Mouse (Mus musculus) stomach, embryonic 16.5 days (tissue): ENCODE measurements around the gene Rbm4. TPM values are rescaled to one million over a fixed set of nuclear protein-coding genes. Genes with fewer than 3 reads are reported as not detected.

Experiments used
- ATAC-seq: fragments of 200-750 bp; cut with Nextera tagmentation; 2 replicates; pipeline ENCODE4 v1.8.0; 2017; ENCODE audit warnings: moderate number of reproducible peaks, moderate TSS enrichment; ENCODE audit not compliant: insufficient read depth, low FRiP score
- H3K27ac ChIP-seq: fragments of 300-500 bp; sonication (generic); 2 replicates; pipeline ENCODE4 v1.5.1; 2014; ENCODE audit warnings: low read length
- H3K27me3 ChIP-seq: fragments of 300-500 bp; sonication (generic); 2 replicates; pipeline ENCODE4 v1.6.1; 2014; ENCODE audit warnings: low read length, control low read depth, mixed read lengths; ENCODE audit not compliant: control insufficient read depth, insufficient read depth
- H3K36me3 ChIP-seq: fragments of 300-500 bp; sonication (generic); 2 replicates; pipeline ENCODE4 v1.6.1; 2014; ENCODE audit warnings: low read length; ENCODE audit not compliant: control insufficient read depth, insufficient read depth
- H3K4me1 ChIP-seq: fragments of 300-500 bp; sonication (generic); 2 replicates; pipeline ENCODE4 v1.6.1; 2014; ENCODE audit warnings: low read length, control low read depth, mixed read lengths; ENCODE audit not compliant: control insufficient read depth, insufficient read depth
- H3K4me2 ChIP-seq: fragments of 300-500 bp; sonication (generic); 2 replicates; pipeline ENCODE4 v1.6.1; 2014; ENCODE audit warnings: low read depth, low read length, mixed read lengths
- H3K4me3 ChIP-seq: fragments of 300-500 bp; sonication (generic); replicated peaks from 2 replicates; pipeline ENCODE4 v1.5.1; 2014; ENCODE audit warnings: mild to moderate bottlenecking, low read length
- H3K9ac ChIP-seq: fragments of 300-500 bp; sonication (generic); 2 replicates; pipeline ENCODE4 v1.6.1; 2014; ENCODE audit warnings: low read length
- H3K9me3 ChIP-seq: fragments of 300-500 bp; sonication (generic); replicated peaks from 2 replicates; pipeline ENCODE4 v1.6.1; 2016; ENCODE audit warnings: low read length, control low read depth; ENCODE audit not compliant: control insufficient read depth
- WGBS: fragments of 180-500 bp; shearing (Covaris S2); extraction: QIAGEN DNeasy Blood & Tissue Kit; methylation state at CpG from one replicate; pipeline ENCODE4 v1.1.7; 2014; 5-methylcytosine and 5-hydroxymethylcytosine counted together
- polyA plus RNA-seq: library from polyadenylated mRNA; unstranded; fragments of >200 nt; fragmentation: Nextera tagmentation; extraction: Ambion mirVana; gene quantifications from 2 replicates; pipeline ENCODE4 v1.2.1, GENCODE M21; 2015

Gene Rbm4
- 47.4 and 47.5 TPM in 2 replicates for polyA plus RNA-seq

DNA sequence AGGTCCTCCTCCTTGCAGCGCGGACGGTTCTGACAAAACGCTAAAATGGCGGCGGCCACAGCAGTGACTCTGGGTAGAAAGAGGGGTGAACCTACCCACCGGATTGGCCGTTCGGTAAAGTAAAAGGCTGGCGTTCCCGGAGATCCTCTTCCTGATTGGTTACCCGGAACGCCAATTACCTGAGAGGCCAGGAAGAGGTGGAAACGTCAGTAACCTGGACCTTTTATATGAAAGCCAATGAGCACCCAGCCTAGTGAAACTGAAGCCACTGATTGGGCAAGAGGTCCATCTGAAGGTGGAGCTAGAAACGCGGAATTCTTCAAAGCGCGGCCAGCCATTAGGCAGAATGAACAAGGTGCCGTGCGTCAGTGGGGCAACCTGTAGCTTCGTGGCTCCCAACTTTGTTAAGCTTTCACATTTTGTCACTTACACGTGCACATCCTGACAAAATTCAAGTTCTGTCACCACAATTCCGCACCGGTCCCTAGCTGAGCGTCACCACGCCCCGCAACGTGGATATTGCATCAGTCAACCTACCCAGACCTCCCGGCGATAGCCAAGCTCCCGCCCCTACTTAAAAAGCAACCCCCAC, at the start of gene Rbm4:
Gene Rbm4 (minus strand): TSS at position 71 of the 592 bp plus-strand sequence.
- Histone ChIP-seq H3K4me3 (peak within 1 kb of the TSS; percentile 66), H3K4me1 (peaks cover 27% of the 10 kb centered on the region), H3K4me2 (peak within 1 kb of the TSS; percentile 73), H3K36me3 (peaks cover 13% of the 10 kb centered on the region; the same call in 1 of the 2 replicates), H3K27ac (peak within 1 kb of the TSS; percentile 83), H3K27me3 (no peaks in the 10 kb centered on the region), H3K9me3 (no peaks in the 10 kb centered on the region), H3K9ac (peak within 1 kb of the TSS; percentile 75)
- WGBS, result under 1% methylated on average over 31 of the region's 31 CpGs
- ATAC-seq, result peak; percentile 99

GRCm38 (mm10) chr19:4842611-4843010, 48.9 kb upstream of the Rbm4 start:
- Histone ChIP-seq H3K27ac (no peak overlapping the region), H3K4me3 (no peak overlapping the region), H3K4me2 (no peak overlapping the region), H3K36me3 (no peaks in the 10 kb centered on the region), H3K27me3 (peaks cover 17% of the 10 kb centered on the region), H3K9ac (no peak overlapping the region), H3K9me3 (no peaks in the 10 kb centered on the region), H3K4me1 (peaks cover 12% of the 10 kb centered on the region)
- 60% methylated on average over 2 of the region's 2 CpGs for WGBS
- no peak for ATAC-seq

DNA sequence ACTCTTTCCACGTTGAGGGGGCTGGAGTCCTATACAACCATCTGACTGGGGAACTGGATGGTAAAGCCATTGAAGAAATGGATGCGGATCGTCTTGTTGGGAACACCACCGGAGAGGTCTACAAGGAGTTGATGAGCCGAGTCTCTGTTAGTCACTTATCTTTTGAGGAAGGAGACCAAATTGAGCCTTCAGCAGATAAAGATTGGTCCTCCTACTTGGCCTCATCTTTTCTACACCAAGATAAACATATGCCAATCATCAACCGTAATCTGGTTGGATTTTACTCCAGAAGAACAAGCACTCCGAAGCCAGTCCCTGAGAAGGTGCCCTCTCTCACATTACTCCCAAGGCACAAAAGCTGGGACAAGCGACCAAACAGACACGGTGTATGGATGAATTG, 47.1 kb upstream of the Rbm4 start:
- no peaks in the 10 kb centered on the region for H3K36me3 ChIP-seq
- no peak overlapping the region for H3K9ac ChIP-seq
- no peak overlapping the region for H3K4me2 ChIP-seq
- 81% methylated on average over 9 of the region's 9 CpGs for WGBS
- H3K4me1 ChIP-seq, result peaks cover 12% of the 10 kb centered on the region
- peaks cover 17% of the 10 kb centered on the region for H3K27me3 ChIP-seq
- H3K27ac ChIP-seq, result no peak overlapping the region
- no peak for ATAC-seq
- H3K4me3 ChIP-seq, result no peak overlapping the region
- no peaks in the 10 kb centered on the region for H3K9me3 ChIP-seq

GRCm38 (mm10) chr19:4839149-4839548, 45.4 kb upstream of the Rbm4 start, which contains the start of the genes Ccs and Ccdc87:
Gene Ccs, minus strand, starts transcription at chr19:4839332.
Gene Ccdc87, plus strand, starts transcription at chr19:4839366.
- no peaks in the 10 kb centered on the region for H3K36me3 ChIP-seq
- peaks cover 17% of the 10 kb centered on the region for H3K27me3 ChIP-seq
- ATAC-seq, result peak; percentile 98
- peak within 1 kb of the TSS; percentile 86 for H3K9ac ChIP-seq
- H3K4me2 ChIP-seq, result peak within 1 kb of the TSS; percentile 95
- H3K4me1 ChIP-seq, result peaks cover 12% of the 10 kb centered on the region
- under 1% methylated on average over 25 of the region's 25 CpGs for WGBS
- peak within 1 kb of the TSS; percentile 69 for H3K4me3 ChIP-seq
- H3K9me3 ChIP-seq, result no peaks in the 10 kb centered on the region
- H3K27ac ChIP-seq, result peak within 1 kb of the TSS; percentile 61; the same call in 1 of the 2 replicates

DNA sequence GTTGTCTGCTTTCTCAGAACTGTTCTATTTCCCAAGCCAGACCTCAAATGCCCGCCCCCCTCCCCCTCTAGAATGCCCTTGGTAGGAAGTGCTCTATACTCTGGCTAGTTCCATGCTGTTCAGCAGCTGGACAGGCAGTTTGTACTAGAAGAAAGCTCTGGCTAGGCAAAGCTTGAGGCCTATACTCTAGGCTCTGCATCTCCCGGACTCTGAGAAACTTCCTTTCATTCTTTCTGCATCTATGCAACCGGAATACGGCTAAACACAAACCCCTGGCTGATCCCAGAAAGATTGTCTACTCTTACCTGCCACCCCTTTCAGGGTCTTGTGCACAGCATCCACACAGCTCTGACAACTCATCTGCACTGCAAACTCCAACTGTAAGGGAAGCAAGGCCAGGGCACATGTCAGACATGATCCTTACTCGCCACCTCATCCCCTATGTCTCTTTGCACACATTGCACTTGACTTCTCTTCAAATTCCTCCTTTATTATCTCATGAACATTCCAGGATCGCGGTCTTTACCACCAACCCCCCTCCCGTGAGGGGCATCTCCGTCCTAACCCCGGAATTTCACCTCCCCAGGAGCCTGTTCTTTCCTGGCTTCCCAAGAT, 44.9 kb upstream of the Rbm4 start:
- H3K4me3 ChIP-seq, result peak overlapping the region; percentile 69
- no peaks in the 10 kb centered on the region for H3K36me3 ChIP-seq
- peaks cover 17% of the 10 kb centered on the region for H3K27me3 ChIP-seq
- H3K27ac ChIP-seq, result peak overlapping the region; percentile 61; the same call in 1 of the 2 replicates
- peak overlapping the region; percentile 86 for H3K9ac ChIP-seq
- WGBS, result 26% methylated on average over 10 of the region's 10 CpGs
- H3K4me2 ChIP-seq, result peak overlapping the region; percentile 95
- H3K9me3 ChIP-seq, result no peaks in the 10 kb centered on the region
- H3K4me1 ChIP-seq, result peaks cover 12% of the 10 kb centered on the region
- 0 out of 2 replicates have a peak, but pooled peaks have one; percentile 4 for ATAC-seq

GRCm38 (mm10) chr19:4837049-4837448, 43.3 kb upstream of the Rbm4 start:
- peaks cover 12% of the 10 kb centered on the region for H3K4me1 ChIP-seq

GRCm38 (mm10) chr19:4836096-4836495, 42.4 kb upstream of the Rbm4 start:
- WGBS, result 66% methylated on average over 2 of the region's 2 CpGs
- H3K9ac ChIP-seq, result no peak overlapping the region
- no peak overlapping the region for H3K4me3 ChIP-seq
- H3K9me3 ChIP-seq, result no peaks in the 10 kb centered on the region
- no peaks in the 10 kb centered on the region for H3K36me3 ChIP-seq
- peaks cover 12% of the 10 kb centered on the region for H3K27me3 ChIP-seq
- H3K4me2 ChIP-seq, result no peak overlapping the region
- no peak overlapping the region for H3K27ac ChIP-seq
- peaks cover 12% of the 10 kb centered on the region for H3K4me1 ChIP-seq
- no peak for ATAC-seq

More at GRCm38 (mm10) chr19:4837049-4837448, 43.3 kb upstream of the Rbm4 start:
- no peak overlapping the region for H3K4me3 ChIP-seq
- H3K27ac ChIP-seq, result no peak overlapping the region
- H3K36me3 ChIP-seq, result no peaks in the 10 kb centered on the region
- no peak for ATAC-seq
- 91% methylated on average over 6 of the region's 6 CpGs for WGBS
- no peaks in the 10 kb centered on the region for H3K9me3 ChIP-seq
- H3K4me2 ChIP-seq, result no peak overlapping the region
- no peak overlapping the region for H3K9ac ChIP-seq
- peaks cover 17% of the 10 kb centered on the region for H3K27me3 ChIP-seq

DNA sequence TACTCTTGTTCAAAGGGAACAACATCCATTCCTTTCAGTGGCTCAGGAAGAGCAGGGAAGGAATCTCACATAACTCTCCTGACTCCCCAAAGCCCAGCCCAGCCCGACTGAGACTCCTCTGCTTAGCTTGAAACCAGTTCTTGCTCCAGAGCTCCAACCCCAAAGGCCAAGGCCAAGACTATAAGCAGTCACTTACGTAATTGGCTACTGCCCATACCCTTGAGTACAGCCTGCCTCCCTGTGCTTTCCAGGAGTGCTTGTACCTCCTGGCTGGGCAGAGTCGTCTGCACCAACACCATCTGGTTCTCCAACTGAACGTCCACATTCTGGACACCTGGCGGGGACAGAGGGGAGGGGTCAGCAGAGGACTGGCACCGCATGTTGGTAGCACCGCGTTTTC, 40.3 kb upstream of the Rbm4 start:
- H3K4me2 ChIP-seq, result no peak overlapping the region
- no peak for ATAC-seq
- no peaks in the 10 kb centered on the region for H3K27me3 ChIP-seq
- H3K9ac ChIP-seq, result no peak overlapping the region
- H3K4me1 ChIP-seq, result peaks cover 9% of the 10 kb centered on the region
- H3K4me3 ChIP-seq, result no peak overlapping the region
- H3K36me3 ChIP-seq, result no peaks in the 10 kb centered on the region
- H3K27ac ChIP-seq, result no peak overlapping the region
- H3K9me3 ChIP-seq, result no peaks in the 10 kb centered on the region
- 85% methylated on average over 8 of the region's 8 CpGs for WGBS

DNA sequence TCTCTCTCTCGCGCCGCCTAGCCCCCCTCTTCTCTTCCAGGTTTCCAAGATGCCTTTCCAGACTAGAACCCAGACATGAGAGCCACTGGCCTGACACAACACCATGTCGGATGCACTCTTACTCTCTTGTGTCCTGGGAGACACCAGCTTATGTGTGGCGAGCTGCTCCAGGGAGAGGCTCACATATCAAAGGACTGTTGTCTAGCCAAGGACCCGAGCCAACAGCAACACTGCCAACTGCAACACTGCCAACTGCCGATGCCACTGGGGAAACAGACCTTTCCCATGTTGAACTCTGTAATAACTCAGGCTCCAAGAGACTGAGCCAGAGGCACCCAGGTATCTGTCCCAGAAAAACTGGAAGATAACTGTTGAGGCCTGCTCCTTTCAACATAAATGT, 35.5 kb upstream of the Rbm4 start:
- H3K4me1 ChIP-seq, result 0 out of 2 replicates have a peak, but pooled peaks cover 3% of the 10 kb centered on the region
- H3K27me3 ChIP-seq, result no peaks in the 10 kb centered on the region
- peaks cover 4% of the 10 kb centered on the region for H3K36me3 ChIP-seq
- no peaks in the 10 kb centered on the region for H3K9me3 ChIP-seq
- H3K4me3 ChIP-seq, result no peak overlapping the region
- no peak for ATAC-seq
- no peak overlapping the region for H3K4me2 ChIP-seq
- no peak overlapping the region for H3K9ac ChIP-seq
- peak overlapping the region; percentile 19; the same call in 1 of the 2 replicates for H3K27ac ChIP-seq
- 59% methylated on average over 7 of the region's 7 CpGs for WGBS
